Mouse (Mus musculus) liver, embryonic 16.5 days (tissue): Measurements from ENCODE around the gene Prkd2. TPM values are rescaled to one million over a fixed set of nuclear protein-coding genes. Genes with fewer than 3 reads are reported as not detected.

Experiments
- ATAC-seq: fragments of 200-750 bp; cut with Nextera tagmentation; 2 replicates; pipeline ENCODE4 v1.8.0; 2017; ENCODE audit warnings: low read depth, mild to moderate bottlenecking, moderate number of reproducible peaks, moderate library complexity
- H3K27ac ChIP-seq: fragments of 300-500 bp; sonication (generic); 2 replicates; pipeline ENCODE4 v1.5.1; 2014; ENCODE audit warnings: mild to moderate bottlenecking, low read length
- H3K27me3 ChIP-seq: fragments of 300-500 bp; sonication (generic); 2 replicates; pipeline ENCODE4 v1.6.1; 2014; ENCODE audit warnings: low read depth, low read length, mixed read lengths; ENCODE audit not compliant: control insufficient read depth, insufficient read depth
- H3K36me3 ChIP-seq: fragments of 300-500 bp; sonication (generic); 2 replicates; pipeline ENCODE4 v1.6.1; 2014; ENCODE audit warnings: mild to moderate bottlenecking; ENCODE audit not compliant: control insufficient read depth, insufficient read depth
- H3K4me1 ChIP-seq: fragments of 300-500 bp; sonication (generic); 2 replicates; pipeline ENCODE4 v1.6.1; 2014; ENCODE audit warnings: low read depth, low read length, mixed read lengths; ENCODE audit not compliant: control insufficient read depth
- H3K4me2 ChIP-seq: fragments of 300-500 bp; sonication (generic); 2 replicates; pipeline ENCODE4 v1.6.1; 2014; ENCODE audit warnings: low read depth, low read length, mixed read lengths
- H3K4me3 ChIP-seq: fragments of 300-500 bp; sonication (generic); 2 replicates; pipeline ENCODE4 v1.5.1; 2014; ENCODE audit warnings: low read depth, mild to moderate bottlenecking, low read length
- H3K9ac ChIP-seq: fragments of 300-500 bp; sonication (generic); 2 replicates; pipeline ENCODE4 v1.6.1; 2014; ENCODE audit warnings: low read depth, low read length
- H3K9me3 ChIP-seq: fragments of 300-500 bp; sonication (generic); replicated peaks from 2 replicates; pipeline ENCODE4 v1.6.1; 2016; ENCODE audit warnings: low read length; ENCODE audit not compliant: control insufficient read depth
- WGBS: fragments of 180-500 bp; shearing (Covaris S2); extraction: QIAGEN DNeasy Blood & Tissue Kit; methylation state at CpG from one replicate; pipeline ENCODE4 v1.1.7; 2014; ENCODE audit not compliant: insufficient replicate concordance; 5-methylcytosine and 5-hydroxymethylcytosine counted together
- polyA plus RNA-seq: library from polyadenylated mRNA; unstranded; fragments of >200 nt; fragmentation: Nextera tagmentation; extraction: Ambion mirVana; gene quantifications from 2 replicates; pipeline ENCODE4 v1.2.1, GENCODE M21; 2015

The Prkd2 gene
- polyA plus RNA-seq, 1 experiment from 2014 or later, result 3.6 TPM

DNA sequence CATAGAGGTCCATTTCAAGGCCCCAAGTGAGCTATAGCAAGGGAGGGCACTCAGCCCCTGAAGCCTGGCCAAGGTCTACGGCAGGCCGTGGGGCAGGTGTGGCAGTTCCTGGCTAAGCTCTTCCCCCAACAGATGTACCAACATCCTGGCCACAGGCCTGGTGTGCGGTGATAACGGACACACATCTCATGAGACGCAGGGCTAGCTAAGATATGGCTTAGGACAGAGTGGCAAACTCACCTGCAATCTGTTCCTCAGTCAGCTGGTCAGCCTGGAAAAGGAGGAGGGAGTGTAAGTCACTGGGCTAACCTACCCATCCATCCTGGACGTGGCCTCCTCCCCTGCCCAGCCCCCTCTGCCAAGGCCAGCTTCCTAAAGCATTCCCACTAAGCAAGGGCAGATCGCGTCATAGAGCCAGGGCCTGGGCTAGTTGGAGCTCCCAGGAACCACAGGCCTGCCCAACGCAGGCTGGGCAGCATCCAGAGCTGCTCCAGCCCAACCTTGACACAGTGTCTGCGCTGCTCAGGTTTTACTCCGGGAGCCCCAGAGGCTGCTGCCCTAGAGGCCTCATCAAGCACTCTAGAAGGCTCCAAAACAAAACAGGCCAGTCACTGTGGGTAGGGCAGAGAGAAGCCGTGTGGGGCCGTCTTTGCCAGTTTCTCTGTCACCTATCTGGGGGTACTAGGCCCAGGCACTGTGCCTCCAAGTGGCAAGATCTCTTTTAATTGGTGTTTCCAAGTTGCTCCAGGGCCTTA is 76.9 kb downstream of the Prkd2 start:
- no peak overlapping the region for H3K4me2 ChIP-seq
- H3K9ac ChIP-seq, result no peak overlapping the region
- peaks cover 42% of the 10 kb centered on the region for H3K36me3 ChIP-seq
- no peak overlapping the region for H3K4me3 ChIP-seq
- H3K4me1 ChIP-seq, result peaks cover 41% of the 10 kb centered on the region
- H3K9me3 ChIP-seq, result no peaks in the 10 kb centered on the region
- H3K27ac ChIP-seq, result no peak overlapping the region
- H3K27me3 ChIP-seq, result no peaks in the 10 kb centered on the region
- WGBS, result 50% methylated on average over 13 of the region's 13 CpGs
- ATAC-seq, result no peak

Other genes with a start within 250 kb of the Prkd2 start
- 2.5 and 2.6 TPM in 2 replicates for gene Arhgap35, start 227.9 kb upstream of the Prkd2 start, polyA plus RNA-seq
- gene Ceacam15, start 167.2 kb upstream of the Prkd2 start, polyA plus RNA-seq, result not detected in 2 replicates
- not detected in 2 replicates for gene Ceacam9, start 121.0 kb upstream of the Prkd2 start, polyA plus RNA-seq
- gene Ap2s1, start 104.5 kb upstream of the Prkd2 start, polyA plus RNA-seq, result 151 and 155 TPM in 2 replicates
- 101 and 119 TPM in 2 replicates for gene Slc1a5, start 61.6 kb upstream of the Prkd2 start, polyA plus RNA-seq
- 27.4 and 29.8 TPM in 2 replicates for gene Strn4, start 27.0 kb upstream of the Prkd2 start, polyA plus RNA-seq
- 7.8 and 8.9 TPM in 2 replicates for gene Fkrp, start 26.2 kb upstream of the Prkd2 start, polyA plus RNA-seq
- 0.05 and 0.12 TPM in 2 replicates for gene Dact3, start 32.4 kb downstream of the Prkd2 start, polyA plus RNA-seq
- gene Gng8, start 48.9 kb downstream of the Prkd2 start, polyA plus RNA-seq, result 0.17 TPM in 1 of 2 replicates, not detected in the other
- 1.2 and 1.3 TPM in 2 replicates for gene Ptgir, start 63.6 kb downstream of the Prkd2 start, polyA plus RNA-seq
- gene Calm3, start 81.2 kb downstream of the Prkd2 start, polyA plus RNA-seq, result 81.6 and 86.6 TPM in 2 replicates
- gene Pnmal2, start 101.8 kb downstream of the Prkd2 start, polyA plus RNA-seq, result 0.20 and 0.42 TPM in 2 replicates
- 0.02 and 0.05 TPM in 2 replicates for gene Pnmal1, start 116.8 kb downstream of the Prkd2 start, polyA plus RNA-seq
- gene Gm42372, start 140.2 kb downstream of the Prkd2 start, polyA plus RNA-seq, result 0.04 TPM in 2 replicates
- 5.3 and 5.9 TPM in 2 replicates for gene Ccdc8, start 149.8 kb downstream of the Prkd2 start, polyA plus RNA-seq
- gene Ppp5c, start 185.0 kb downstream of the Prkd2 start, polyA plus RNA-seq, result 38.0 and 38.6 TPM in 2 replicates
- gene Hif3a, start 219.5 kb downstream of the Prkd2 start, polyA plus RNA-seq, result 36.0 and 43.3 TPM in 2 replicates
- 0.20 and 0.25 TPM in 2 replicates for gene Psg16, start 231.1 kb downstream of the Prkd2 start, polyA plus RNA-seq